17 mouse cellular contexts compared by ENCODE assay signal in genomic region chr6:91585543-91585942, GRCm38 (mm10).
DNase-seq lines count a peak whose midpoint lies in the region; ATAC-seq and TF ChIP-seq lines count a peak whose summit lies in the region.
"Had no signal": no experiment of that assay in that cellular context is flagged by ENCODE, and none has a peak within 500 bp of the region (broad histone marks: within the 10 kb centered on the region; RNA-seq: fewer than 3 reads in every experiment).

No protein-coding gene starts in this region.

- 54% methylated on average over 3 of the region's 3 CpGs for WGBS in kidney, embryonic 16.5 days
- WGBS in lung, postnatal 0 days = 41% methylated on average over 3 of the region's 3 CpGs
- WGBS in cerebellum, adult 2 months = 92% methylated on average over 3 of the region's 3 CpGs

- no peak for TF ChIP-seq EP300 in lung, postnatal 0 days (IDR thresholded peaks at IDR 0.05)

- DNase-seq in kidney, postnatal 25 days = no peak
- DNase-seq in CD8-positive naive resting alpha-beta T cell, adult 2 months (ENCODE audit: low read depth in 2 of 2, low spot score in 2 of 2) = peak; percentile 2 to 8
- peak; percentile 62 for DNase-seq in lung, postnatal 0 days (ENCODE audit: low spot score)
- DNase-seq in thymus, postnatal 14 days = peak; percentile 23
- DNase-seq in cerebellum, adult 2 months = no peak
- no peak for DNase-seq in frontal cortex, postnatal 36 days (ENCODE audit: low spot score in 2 of 2)
- no peak for DNase-seq in ovary, adult 18-20 months (ENCODE audit: low spot score)
- DNase-seq: adrenal gland, postnatal 25 days; cerebellum, postnatal 14 days; heart, postnatal 4 days had no signal

- H3K27ac ChIP-seq in kidney, embryonic 16.5 days (ENCODE audit: low read length) = no peak overlapping the region
- H3K27ac ChIP-seq in lung, postnatal 0 days (ENCODE audit: low read length) = no peak overlapping the region
- H3K27ac ChIP-seq in cerebellum, adult 2 months (ENCODE audit: insufficient read depth, low read length) = no peak overlapping the region
- H3K27ac ChIP-seq: kidney, embryonic 15.5 days; left cerebral cortex, adult 2 months; limb, embryonic 13.5 days; liver, embryonic 15.5 days had no signal

- 0 out of 2 replicates have a peak, but pooled peaks have one; percentile 31 for ATAC-seq in kidney, embryonic 16.5 days (ENCODE audit: low FRiP score, low TSS enrichment)
- peak; percentile 22 for ATAC-seq in lung, postnatal 0 days
- ATAC-seq: forebrain, embryonic 16.5 days had no signal

- H3K9ac ChIP-seq in kidney, embryonic 16.5 days (replicated peaks; ENCODE audit: low read length) = no peak overlapping the region
- H3K9ac ChIP-seq in lung, postnatal 0 days (replicated peaks; ENCODE audit: low read depth) = no peak overlapping the region
- H3K9ac ChIP-seq: kidney, embryonic 15.5 days; limb, embryonic 13.5 days; liver, embryonic 15.5 days had no signal

- no peak overlapping the region for H3K4me2 ChIP-seq in kidney, embryonic 16.5 days (replicated peaks; ENCODE audit: low read depth, low read length)
- no peak overlapping the region for H3K4me2 ChIP-seq in lung, postnatal 0 days (replicated peaks; ENCODE audit: low read depth, low read length)
- H3K4me2 ChIP-seq: heart, embryonic 11.5 days; kidney, embryonic 15.5 days; limb, embryonic 13.5 days; liver, embryonic 15.5 days had no signal

- no peak overlapping the region for H3K4me3 ChIP-seq in kidney, embryonic 16.5 days (ENCODE audit: low read length)
- no peak overlapping the region for H3K4me3 ChIP-seq in lung, postnatal 0 days (ENCODE audit: low read depth, low read length)
- no peak overlapping the region for H3K4me3 ChIP-seq in cerebellum, adult 2 months (replicated peaks; ENCODE audit: insufficient read depth, low read depth, low read length)
- H3K4me3 ChIP-seq: kidney, embryonic 15.5 days; left cerebral cortex, adult 2 months; limb, embryonic 13.5 days; liver, embryonic 15.5 days had no signal

- no peak for TF ChIP-seq POLR2A in cerebellum, adult 2 months (IDR thresholded peaks at IDR 0.05; ENCODE audit: borderline replicate concordance, insufficient read depth, low read length)

- no peaks in the 10 kb centered on the region for H3K36me3 ChIP-seq in kidney, embryonic 16.5 days (ENCODE audit: insufficient read depth, low read length)
- H3K36me3 ChIP-seq in lung, postnatal 0 days (ENCODE audit: insufficient read depth, low read length) = no peaks in the 10 kb centered on the region
- H3K36me3 ChIP-seq: kidney, embryonic 15.5 days; limb, embryonic 13.5 days; liver, embryonic 15.5 days had no signal

- no peaks in the 10 kb centered on the region; the same call in 1 of the 2 replicates for H3K4me1 ChIP-seq in kidney, embryonic 16.5 days (ENCODE audit: insufficient read depth, low read length)
- H3K4me1 ChIP-seq in lung, postnatal 0 days (ENCODE audit: insufficient read depth, low read depth, low read length) = peaks cover 11% of the 10 kb centered on the region; the same call in 1 of the 2 replicates
- no peaks in the 10 kb centered on the region for H3K4me1 ChIP-seq in cerebellum, adult 2 months (ENCODE audit: control insufficient read depth, insufficient read depth, low read length)
- H3K4me1 ChIP-seq: limb, embryonic 13.5 days; liver, embryonic 15.5 days had no signal

- no peaks in the 10 kb centered on the region for H3K9me3 ChIP-seq in kidney, embryonic 16.5 days (ENCODE audit: low read length)
- H3K9me3 ChIP-seq in lung, postnatal 0 days (ENCODE audit: low read length) = no peaks in the 10 kb centered on the region
- H3K9me3 ChIP-seq: kidney, embryonic 15.5 days; limb, embryonic 13.5 days; liver, embryonic 15.5 days had no signal

- H3K27me3 ChIP-seq in kidney, embryonic 16.5 days (ENCODE audit: insufficient read depth, low read length) = 0 out of 2 replicates have a peak, but pooled peaks cover 2% of the 10 kb centered on the region
- no peaks in the 10 kb centered on the region for H3K27me3 ChIP-seq in lung, postnatal 0 days (replicated peaks; ENCODE audit: insufficient read depth, low read length)
- no peaks in the 10 kb centered on the region for H3K27me3 ChIP-seq in cerebellum, adult 2 months (ENCODE audit: control insufficient read depth, insufficient read depth, low read length)
- H3K27me3 ChIP-seq: kidney, embryonic 15.5 days; limb, embryonic 13.5 days; liver, embryonic 15.5 days had no signal

- TF ChIP-seq CTCF in lung, postnatal 0 days (IDR thresholded peaks at IDR 0.05) = no peak
- no peak for TF ChIP-seq CTCF in cerebellum, adult 2 months (IDR thresholded peaks at IDR 0.05; ENCODE audit: borderline replicate concordance, insufficient read depth, low read depth, low read length)

Comparison
In these comparisons a context has a peak if more than half of its experiments do, and no peak if none do; other contexts are left out.
1. DNase-seq: peak in CD8-positive naive resting alpha-beta T cell, adult 2 months (2 of 2), lung, postnatal 0 days (single experiment) and thymus, postnatal 14 days (single experiment); none in kidney, postnatal 25 days (0 of 2), cerebellum, adult 2 months (0 of 2), frontal cortex, postnatal 36 days (0 of 2) and ovary, adult 18-20 months (single experiment).